Mouse (Mus musculus) embryonic facial prominence, embryonic 15.5 days (tissue): ENCODE results near the gene Immt. TPM values are rescaled to one million over a fixed set of nuclear protein-coding genes. Genes with fewer than 3 reads are reported as not detected.
A peak's percentile ranks its signal among the peaks of the same experiment; 100 is the strongest.
"Not testable (repeated sequence)": the region's sequence is repeated elsewhere in the genome, so short reads cannot be mapped to it uniquely, and the experiment has no call there.

Source experiments
- ATAC-seq: fragments of 200-750 bp; cut with Nextera tagmentation; 2 replicates; pipeline ENCODE4 v1.8.0; 2017; ENCODE audit warnings: low read depth, moderate TSS enrichment; ENCODE audit not compliant: insufficient number of reproducible peaks, low FRiP score, low TSS enrichment
- H3K27ac ChIP-seq: fragments of 300-500 bp; sonication (generic); replicated peaks from 2 replicates; pipeline ENCODE4 v1.5.1; 2015; ENCODE audit warnings: mild to moderate bottlenecking, inconsistent platforms
- H3K27me3 ChIP-seq: fragments of 300-500 bp; sonication (generic); 2 replicates; pipeline ENCODE4 v1.6.1; 2015; ENCODE audit warnings: inconsistent platforms
- H3K36me3 ChIP-seq: fragments of 300-500 bp; sonication (generic); 2 replicates; pipeline ENCODE4 v1.6.1; 2015; ENCODE audit warnings: mild to moderate bottlenecking, inconsistent platforms
- H3K4me1 ChIP-seq: fragments of 300-500 bp; sonication (generic); 2 replicates; pipeline ENCODE4 v1.6.1; 2015; ENCODE audit warnings: inconsistent platforms
- H3K4me2 ChIP-seq: fragments of 300-500 bp; sonication (generic); replicated peaks from 2 replicates; pipeline ENCODE4 v1.6.1; 2015; ENCODE audit warnings: mild to moderate bottlenecking, inconsistent platforms
- H3K4me3 ChIP-seq: fragments of 300-500 bp; sonication (generic); replicated peaks from 2 replicates; pipeline ENCODE4 v1.5.1; 2015; ENCODE audit warnings: mild to moderate bottlenecking, inconsistent platforms
- H3K9ac ChIP-seq: fragments of 300-500 bp; sonication (generic); 2 replicates; pipeline ENCODE4 v1.6.1; 2015; ENCODE audit warnings: inconsistent platforms
- H3K9me3 ChIP-seq: fragments of 300-500 bp; sonication (generic); replicated peaks from 2 replicates; pipeline ENCODE4 v1.6.1; 2016; ENCODE audit warnings: inconsistent platforms
- WGBS: fragments of 180-500 bp; shearing (Covaris S2); methylation state at CpG from one replicate; pipeline ENCODE4 v1.1.7; 2015; 5-methylcytosine and 5-hydroxymethylcytosine counted together
- polyA plus RNA-seq: library from polyadenylated mRNA; unstranded; fragments of >200 nt; fragmentation: Nextera tagmentation; extraction: Ambion mirVana; gene quantifications from 2 replicates; pipeline ENCODE4 v1.2.1, GENCODE M21; 2015

Gene Immt
- polyA plus RNA-seq, 1 experiment from 2014 or later: 148 TPM

- H3K4me2 ChIP-seq, H3K4me3 ChIP-seq, H3K4me1 ChIP-seq, H3K27me3 ChIP-seq, H3K27ac ChIP-seq, H3K9me3 ChIP-seq, ATAC-seq, H3K9ac ChIP-seq: not testable (repeated sequence)
- peaks cover 26% of the 10 kb centered on the region for H3K36me3 ChIP-seq
- 89% methylated on average over 6 of the region's 6 CpGs for WGBS
Measured at GRCm38 (mm10) chr6:71846906-71847305, 15.8 kb downstream of the Immt start.

GRCm38 (mm10) chr6:71867751-71868150, 36.6 kb downstream of the Immt start:
- Histone ChIP-seq H3K9me3 (no peaks in the 10 kb centered on the region), H3K4me1 (no peaks in the 10 kb centered on the region), H3K4me3 (no peak overlapping the region), H3K9ac (no peak overlapping the region), H3K27me3 (no peaks in the 10 kb centered on the region), H3K27ac (no peak overlapping the region), H3K4me2 (no peak overlapping the region), H3K36me3 (peaks cover 71% of the 10 kb centered on the region)
- ATAC-seq: no peak
- 87% methylated on average over 2 of the region's 2 CpGs for WGBS

DNA sequence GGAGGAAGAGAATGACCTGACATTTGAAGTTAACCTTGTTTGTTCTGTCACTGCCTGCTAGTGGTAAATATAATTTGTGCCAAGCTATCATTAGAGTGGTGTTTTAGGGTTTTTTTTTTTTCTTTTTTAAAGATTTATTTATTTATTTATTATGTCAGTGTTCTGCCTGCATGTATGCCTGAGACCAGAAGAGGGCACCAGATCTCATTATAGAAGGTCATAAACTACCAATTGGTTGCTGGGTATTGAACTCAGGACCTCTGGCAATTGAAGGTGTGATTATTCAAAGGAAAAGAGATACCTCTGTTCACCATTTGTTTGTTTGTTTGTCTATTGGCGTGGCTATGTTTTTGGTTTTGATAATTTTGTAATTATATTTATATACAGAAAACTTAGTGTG, 37.7 kb downstream of the Immt start:
- WGBS: 83% methylated on average over 1 of the region's 1 CpGs
- peaks cover 70% of the 10 kb centered on the region for H3K36me3 ChIP-seq
- H3K27me3 ChIP-seq: no peaks in the 10 kb centered on the region
- H3K4me2 ChIP-seq: no peak overlapping the region
- no peak overlapping the region for H3K4me3 ChIP-seq
- no peaks in the 10 kb centered on the region for H3K9me3 ChIP-seq
- no peak overlapping the region for H3K9ac ChIP-seq
- no peak overlapping the region for H3K27ac ChIP-seq
- ATAC-seq: no peak
- H3K4me1 ChIP-seq: no peaks in the 10 kb centered on the region

GRCm38 (mm10) chr6:71871396-71871795, 40.3 kb downstream of the Immt start:
- Histone ChIP-seq H3K27ac (no peak overlapping the region), H3K4me1 (no peaks in the 10 kb centered on the region), H3K4me3 (no peak overlapping the region), H3K9me3 (no peaks in the 10 kb centered on the region), H3K36me3 (peaks cover 78% of the 10 kb centered on the region), H3K9ac (no peak overlapping the region), H3K4me2 (no peak overlapping the region), H3K27me3 (no peaks in the 10 kb centered on the region)
- WGBS: 93% methylated on average over 9 of the region's 9 CpGs
- no peak for ATAC-seq

DNA sequence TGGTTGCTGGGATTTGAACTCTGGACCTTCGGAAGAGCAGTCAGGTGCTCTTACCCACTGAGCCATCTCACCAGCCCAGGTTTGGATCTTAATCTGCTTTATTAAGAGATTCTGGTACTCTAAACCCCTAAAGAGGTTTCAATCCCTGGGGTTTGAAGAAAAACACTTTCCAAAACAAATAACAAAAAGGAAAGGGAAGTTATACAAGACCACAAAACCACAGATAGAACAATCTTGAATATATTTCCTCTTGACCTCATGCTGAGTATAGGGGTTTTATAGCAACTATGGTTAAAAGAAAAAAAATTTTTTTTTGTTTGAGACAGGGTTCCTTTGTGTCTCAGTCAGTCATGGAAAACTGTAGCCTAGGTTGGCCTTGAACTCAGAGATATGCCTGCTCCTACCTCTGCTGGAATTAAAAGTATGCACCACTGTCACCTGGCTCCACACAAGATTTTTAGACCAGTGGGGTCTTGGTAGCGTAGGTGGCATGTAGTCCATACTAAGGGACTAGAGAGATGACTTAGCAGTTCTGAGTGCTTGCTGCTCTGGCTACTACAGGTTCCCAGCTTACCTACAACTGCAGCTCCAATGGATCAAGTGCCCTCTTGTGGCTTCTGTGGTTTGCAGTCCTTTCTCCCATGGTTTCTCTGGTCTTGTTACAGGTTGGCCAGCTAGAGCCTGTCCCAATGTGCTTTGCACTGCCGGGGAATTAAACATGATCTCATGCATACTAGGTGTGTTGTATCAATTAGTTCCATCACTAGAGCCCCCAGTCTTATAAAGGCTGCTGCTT, 47.0 kb downstream of the Immt start:
- 87% methylated on average over 3 of the region's 3 CpGs for WGBS
- H3K4me3 ChIP-seq: no peak overlapping the region
- H3K4me1 ChIP-seq: no peaks in the 10 kb centered on the region
- no peaks in the 10 kb centered on the region for H3K27me3 ChIP-seq
- H3K9me3 ChIP-seq: no peaks in the 10 kb centered on the region
- peaks cover 86% of the 10 kb centered on the region for H3K36me3 ChIP-seq
- no peak overlapping the region for H3K27ac ChIP-seq
- no peak for ATAC-seq
- no peak overlapping the region for H3K9ac ChIP-seq
- H3K4me2 ChIP-seq: no peak overlapping the region

DNA sequence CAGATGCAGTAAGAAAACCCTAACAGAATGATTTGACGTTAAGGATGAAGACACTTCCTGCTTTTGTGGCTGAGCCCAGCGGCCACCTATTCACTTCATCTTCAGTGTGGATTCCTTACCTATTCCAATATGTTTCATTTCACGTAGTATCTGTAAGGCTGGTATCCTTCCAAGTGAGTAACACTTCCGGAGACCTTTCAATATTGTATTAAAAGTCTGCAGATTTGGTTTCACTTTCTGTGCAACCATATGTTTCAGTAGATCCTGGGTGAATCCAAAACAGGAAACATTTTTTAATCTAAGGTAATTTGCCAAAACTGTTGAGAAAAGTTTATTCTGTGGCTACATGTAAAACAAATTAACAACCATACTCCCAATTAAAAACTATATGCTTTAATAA, 62.1 kb downstream of the Immt start:
- no peak for ATAC-seq
- Histone ChIP-seq H3K9ac (no peak overlapping the region), H3K4me2 (no peak overlapping the region), H3K27ac (no peak overlapping the region), H3K9me3 (no peaks in the 10 kb centered on the region), H3K4me3 (no peak overlapping the region), H3K27me3 (no peaks in the 10 kb centered on the region), H3K4me1 (no peaks in the 10 kb centered on the region), H3K36me3 (peaks cover 85% of the 10 kb centered on the region)
- WGBS: 91% methylated on average over 4 of the region's 4 CpGs

DNA sequence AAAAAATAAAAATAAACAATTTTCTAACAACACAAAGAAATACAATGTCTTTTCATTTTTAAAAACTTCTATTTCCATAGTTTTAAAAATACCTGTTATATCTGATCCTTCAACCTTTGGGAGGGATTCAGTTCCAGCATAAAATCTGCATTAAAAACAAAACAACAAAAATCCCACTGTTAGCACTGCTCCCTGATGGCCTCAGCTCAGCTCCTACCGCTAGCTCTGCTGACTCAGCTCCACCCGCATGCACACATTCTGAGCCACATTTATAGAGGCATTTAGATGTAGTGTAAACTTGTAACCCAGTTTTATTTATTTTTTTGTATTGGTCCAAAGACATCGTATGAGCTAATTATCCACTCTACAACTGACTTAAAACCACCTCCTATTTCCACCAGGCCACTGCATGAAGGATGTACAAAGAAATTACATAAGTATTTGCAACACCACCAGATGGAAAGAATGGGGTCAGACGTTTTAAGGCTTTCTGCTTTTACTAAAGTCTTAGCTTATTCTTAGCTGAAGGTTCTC, 76.6 kb downstream of the Immt start:
- H3K36me3 ChIP-seq: peaks cover 32% of the 10 kb centered on the region
- H3K4me1 ChIP-seq: peaks cover 3% of the 10 kb centered on the region
- H3K27ac ChIP-seq: no peak overlapping the region
- no peaks in the 10 kb centered on the region for H3K9me3 ChIP-seq
- peak overlapping the region; percentile 49 for H3K9ac ChIP-seq
- peak overlapping the region; percentile 65 for H3K4me2 ChIP-seq
- ATAC-seq: no peak
- peak overlapping the region; percentile 85 for H3K4me3 ChIP-seq
- no peaks in the 10 kb centered on the region for H3K27me3 ChIP-seq
- WGBS: 4% methylated on average over 4 of the region's 4 CpGs

DNA sequence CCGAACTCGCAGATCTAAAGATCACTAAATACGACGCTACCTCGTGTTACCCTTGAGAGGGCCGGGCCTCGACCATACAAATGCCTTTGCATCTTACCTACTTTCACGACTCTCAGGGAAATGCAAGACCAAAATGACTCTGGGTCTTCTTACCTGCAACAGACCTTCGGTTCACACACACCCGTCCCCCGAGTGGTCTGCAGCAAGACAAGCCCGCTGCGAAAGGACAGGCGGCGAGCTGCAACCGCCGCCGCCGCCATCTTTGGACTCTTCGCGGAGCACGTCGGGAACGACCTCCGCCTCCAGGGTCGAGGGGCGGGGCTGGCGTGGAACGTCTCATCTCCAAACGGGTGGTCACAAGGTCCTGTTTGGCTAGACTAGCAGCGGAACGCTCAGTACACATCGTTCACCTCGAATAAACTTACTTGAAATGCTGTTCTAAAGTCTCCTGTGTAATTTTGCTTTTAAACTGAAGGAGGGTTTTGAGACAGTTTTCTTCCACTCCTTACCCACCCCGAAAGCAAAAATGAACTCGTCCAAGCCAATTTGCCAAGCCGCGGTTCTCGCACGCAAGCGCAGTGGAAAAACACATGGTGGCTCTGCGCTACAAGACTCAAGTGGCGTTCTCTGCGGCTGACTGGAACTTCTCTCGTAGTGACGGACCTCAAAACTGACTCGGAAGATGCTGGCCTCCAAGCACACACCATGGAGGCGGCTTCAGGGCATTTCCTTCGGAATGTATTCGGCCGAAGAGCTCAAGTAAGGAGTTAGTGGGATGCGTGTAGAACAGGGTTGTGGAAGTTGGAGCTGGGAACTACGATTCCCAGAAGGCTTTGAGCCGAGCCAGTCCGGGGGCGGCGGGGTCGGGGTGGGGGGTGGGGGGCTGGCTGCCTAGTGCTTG, 77.6 kb downstream of the Immt start, which contains the start of the genes Ptcd3 and Polr1a:
Gene Ptcd3 (minus strand): TSS at position 270 of the 901 bp plus-strand sequence.
Gene Polr1a (plus strand): TSS at position 573 of the 901 bp plus-strand sequence.
- under 1% methylated on average over 58 of the region's 58 CpGs for WGBS
- peak; percentile 94 for ATAC-seq

GRCm38 (mm10) chr6:71909384-71909783, 78.3 kb downstream of the Immt start:
- no peaks in the 10 kb centered on the region for H3K27me3 ChIP-seq
- peaks cover 25% of the 10 kb centered on the region for H3K36me3 ChIP-seq
- no peak for ATAC-seq
- no peaks in the 10 kb centered on the region for H3K9me3 ChIP-seq
- peak overlapping the region; percentile 85 for H3K4me3 ChIP-seq
- WGBS: 18% methylated on average over 10 of the region's 10 CpGs
- peaks cover 3% of the 10 kb centered on the region for H3K4me1 ChIP-seq
- H3K9ac ChIP-seq: peak overlapping the region; percentile 49
- peak overlapping the region; percentile 65 for H3K4me2 ChIP-seq
- 0 out of 2 replicates have a peak overlapping the region, but pooled peaks have one; percentile 84 for H3K27ac ChIP-seq

More for the DNA sequence above, 77.6 kb downstream of the Immt start, which contains the start of the genes Ptcd3 and Polr1a:
- H3K27me3 ChIP-seq: no peaks in the 10 kb centered on the region
- peaks cover 31% of the 10 kb centered on the region for H3K36me3 ChIP-seq
- H3K4me1 ChIP-seq: peaks cover 3% of the 10 kb centered on the region
- peak within 1 kb of the TSS; percentile 49 for H3K9ac ChIP-seq
- peak within 1 kb of the TSS; percentile 84 for H3K27ac ChIP-seq
- H3K4me3 ChIP-seq: peak within 1 kb of the TSS; percentile 85
- H3K9me3 ChIP-seq: no peaks in the 10 kb centered on the region
- H3K4me2 ChIP-seq: peak within 1 kb of the TSS; percentile 65

- H3K4me1 ChIP-seq: peaks cover 3% of the 10 kb centered on the region
- ATAC-seq: no peak
- no peak overlapping the region for H3K9ac ChIP-seq
- H3K9me3 ChIP-seq: no peaks in the 10 kb centered on the region
- no peak overlapping the region for H3K27ac ChIP-seq
- no peaks in the 10 kb centered on the region for H3K27me3 ChIP-seq
- H3K36me3 ChIP-seq: peaks cover 22% of the 10 kb centered on the region
- peak overlapping the region; percentile 85 for H3K4me3 ChIP-seq
- peak overlapping the region; percentile 65 for H3K4me2 ChIP-seq
- WGBS: 70% methylated on average over 6 of the region's 6 CpGs
Measured at GRCm38 (mm10) chr6:71909840-71910239, 78.7 kb downstream of the Immt start.
